Mouse (Mus musculus) ES-Bruce4 (cell line): ENCODE data around the gene Mdm2.

Experiments used
- CTCF ChIP-seq: IDR thresholded peaks from one replicate; pipeline ENCODE4 v1.8.1; 2011; ENCODE audit warnings: low read depth, low read length
- EP300 ChIP-seq: IDR thresholded peaks from 2 replicates; pipeline ENCODE4 v1.6.1; 2011; ENCODE audit warnings: low read depth, low read length; ENCODE audit not compliant: insufficient read depth
- POLR2A ChIP-seq: IDR thresholded peaks from one replicate; pipeline ENCODE4 v1.8.1; 2011; ENCODE audit warnings: low read length; ENCODE audit not compliant: insufficient read depth

DNA sequence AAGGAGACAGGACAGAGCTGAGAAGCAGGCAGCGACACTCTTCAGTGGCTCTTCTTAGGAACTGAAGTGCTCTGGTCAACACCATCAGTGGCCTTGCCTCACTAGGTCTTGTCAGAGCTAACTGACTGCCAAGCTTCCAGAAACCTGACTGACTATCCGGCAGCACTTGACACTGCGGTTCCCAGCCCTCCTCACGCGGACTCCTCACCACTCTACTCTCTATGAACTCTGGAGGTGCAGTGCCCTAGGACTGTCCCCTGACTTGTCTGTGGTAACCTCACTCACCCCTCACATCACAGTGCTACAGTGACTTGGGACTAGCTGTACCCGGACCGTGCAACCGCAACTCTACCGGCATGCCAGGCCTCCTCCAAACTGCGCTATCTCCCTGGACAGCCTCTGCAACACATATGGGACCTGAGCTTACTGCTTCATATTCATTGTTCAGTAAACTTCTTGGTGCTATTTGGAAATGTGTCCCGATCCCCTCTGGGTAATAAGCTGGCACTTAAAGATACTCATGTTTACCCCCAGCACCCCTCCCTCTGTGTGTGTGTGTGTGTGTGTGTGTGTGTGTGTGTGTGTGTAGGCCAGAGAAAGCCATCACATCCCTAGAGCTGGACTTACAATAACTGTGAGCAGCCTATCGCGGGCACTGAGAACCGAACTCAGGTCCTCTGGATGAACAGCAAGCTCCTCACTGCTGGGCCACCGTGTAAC lies 28.5 kb upstream of the Mdm2 start:
- TF ChIP-seq CTCF (no peak), POLR2A (no peak), EP300 (no peak)
